Mouse (Mus musculus): ENCODE measurements around the gene Nlk.

DNA sequence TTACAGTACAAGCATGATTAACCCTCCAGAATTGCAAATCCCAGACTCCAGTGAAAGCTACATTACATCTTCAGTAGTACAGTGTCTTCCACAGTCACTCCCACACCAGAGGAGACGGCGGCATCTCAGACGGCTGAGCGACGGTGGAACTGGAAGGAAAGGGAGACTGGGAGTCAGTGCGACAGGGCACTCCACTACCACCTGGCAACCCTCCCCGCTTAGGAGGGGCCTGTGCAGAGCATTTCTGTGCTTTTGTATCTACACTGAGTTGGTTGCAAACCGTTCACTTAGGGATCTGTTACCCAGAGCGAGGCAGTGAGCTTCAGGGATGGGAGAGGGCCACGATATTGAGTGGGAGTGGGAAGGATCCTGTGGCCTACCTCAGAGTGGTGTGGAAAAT lies 128.3 kb downstream of the Nlk start:
- TF ChIP-seq POLR2A (IDR thresholded peaks at IDR 0.05; ENCODE audit: borderline replicate concordance, insufficient read depth, low read length) (no peak), CTCF (IDR thresholded peaks at IDR 0.05; ENCODE audit: borderline replicate concordance, insufficient read depth, low read depth, low read length) (no peak)
